Mouse (Mus musculus) left cerebral cortex, postnatal 14 days (tissue): ENCODE results near the gene Negr1. TPM values are rescaled to one million over a fixed set of nuclear protein-coding genes. Genes with fewer than 3 reads are reported as not detected.

Experiments used
- DNase-seq, 2 experiments: peaks; one replicate each; pipeline ENCODE4 v3.0.0; 2021 to 2022; ENCODE audit warnings: low spot score in 2 of 2, mixed read lengths in 1 of 2
- intact Hi-C: fragments of 180-260 bp; cut with DNase I; formaldehyde crosslinking; loops from one replicate; pipeline ENCODE4 v1.15.1; 2025
- long read RNA-seq, 2 experiments: library from polyadenylated mRNA; stranded (forward); transcript quantifications; one replicate each; pipeline ENCODE4 v2.0.0; 2021
- total RNA-seq, 2 experiments: library from RNA; stranded (reverse); gene quantifications; 2 replicates each; pipeline ENCODE4 v1.2.3; 2021

Gene Negr1
- total RNA-seq, result 100 to 1,000 TPM; 254 to 270 TPM
- long read RNA-seq, experiment 1, partial matches to known transcripts, result 58 of 58 reads
- long read RNA-seq, experiment 1, other reads (novel, unspliced or antisense), result 0 of 58 reads
- long read RNA-seq, experiment 2, full-length matches to known transcripts, result 1 of 58 reads
- long read RNA-seq, experiment 2, partial matches to known transcripts, result 54 of 58 reads
- long read RNA-seq, experiment 2, other reads (novel, unspliced or antisense), result 3 of 58 reads

DNA sequence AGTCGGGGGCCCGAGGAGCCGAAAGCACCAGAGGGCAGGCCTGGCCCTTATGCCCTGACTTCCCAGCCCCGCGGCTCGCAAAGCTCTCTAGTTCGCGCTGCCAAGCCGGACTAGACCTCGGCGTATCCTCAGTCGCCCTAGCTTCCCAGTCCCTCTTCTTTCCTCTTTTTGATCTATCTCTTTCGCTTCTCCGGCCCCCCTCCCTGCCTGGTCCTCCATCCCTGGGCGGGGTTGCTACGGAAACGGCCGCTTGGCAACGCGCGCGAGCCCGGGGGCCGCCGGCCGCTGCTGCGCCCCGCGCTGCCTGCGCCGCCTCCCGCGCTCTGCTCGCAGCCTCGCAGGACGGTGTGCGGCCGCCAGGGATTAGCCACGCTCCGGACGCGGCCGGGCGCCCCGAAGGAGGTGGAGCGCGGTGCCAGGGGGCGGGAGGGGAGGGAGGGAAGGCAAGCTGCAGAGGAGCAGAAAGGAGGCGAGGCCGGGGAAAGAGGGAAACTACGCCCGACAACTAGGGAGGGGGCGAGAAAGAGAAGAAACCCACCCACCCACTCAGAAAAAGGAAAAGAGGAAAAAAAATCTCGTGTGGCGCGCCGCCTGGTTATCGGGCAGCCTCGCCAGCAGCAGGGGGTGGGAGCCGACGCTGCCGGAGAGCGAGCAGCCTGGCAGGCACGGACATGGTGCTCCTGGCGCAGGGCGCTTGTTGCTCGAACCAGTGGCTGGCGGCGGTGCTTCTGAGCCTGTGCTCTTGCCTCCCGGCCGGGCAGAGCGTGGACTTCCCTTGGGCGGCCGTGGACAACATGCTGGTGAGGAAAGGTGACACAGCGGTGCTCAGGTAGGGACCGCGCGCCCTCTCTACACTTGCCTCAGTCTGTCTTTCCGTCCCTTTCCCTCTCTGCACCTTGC is at the start of gene Negr1:
Gene Negr1, plus strand, starts transcription at position 271 of the 900 bp plus-strand sequence.
- DNase-seq, result peak; percentile 81 to 89
- intact Hi-C loops, result loop anchor here (5.0 to 10.0 kb wide), 5 partner anchors 81 to 1897 kb away; partner anchors contain the start of gene Erich3

GRCm38 (mm10) chr3:156526461-156526933 is 35.1 kb upstream of the Negr1 start:
- no peak for DNase-seq
- intact Hi-C loops, result no loop called here

DNA sequence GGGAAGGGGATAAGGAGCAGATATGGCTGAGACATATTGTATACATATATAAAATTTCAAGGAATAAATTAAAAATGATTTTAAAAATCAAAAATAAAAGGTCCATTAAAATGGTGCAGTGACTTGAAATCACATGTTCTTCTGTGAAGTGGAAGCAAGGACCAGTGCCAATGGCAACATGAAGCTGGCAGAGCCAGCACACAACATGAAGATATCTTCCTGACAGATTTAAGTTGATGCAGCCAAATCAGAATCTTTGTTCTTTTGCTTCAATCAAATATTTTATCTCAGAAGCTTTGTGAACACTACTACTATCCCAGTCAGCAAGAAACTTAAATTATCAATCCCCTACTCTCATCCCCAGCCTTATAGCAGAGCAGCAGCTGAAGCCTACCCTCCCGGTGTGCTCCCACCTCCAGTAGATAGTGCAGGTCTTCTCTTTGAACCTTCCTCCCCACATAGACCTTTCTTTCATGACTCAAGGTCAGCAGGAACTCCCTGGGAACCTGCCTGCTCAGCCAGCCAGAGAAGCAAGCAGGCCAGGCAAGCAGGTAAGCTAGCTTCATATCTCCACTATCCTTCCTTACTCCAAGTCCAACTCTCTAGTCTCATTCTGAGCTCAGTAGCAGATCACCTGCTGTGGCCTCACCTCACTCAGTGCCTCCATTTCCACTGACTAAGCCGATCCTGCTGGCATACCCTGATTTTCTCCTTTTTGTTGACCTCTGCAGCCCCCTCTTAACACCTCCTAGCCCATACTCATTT is 34.2 kb upstream of the Negr1 start:
- no peak for DNase-seq
- intact Hi-C loops, result no loop called here

DNA sequence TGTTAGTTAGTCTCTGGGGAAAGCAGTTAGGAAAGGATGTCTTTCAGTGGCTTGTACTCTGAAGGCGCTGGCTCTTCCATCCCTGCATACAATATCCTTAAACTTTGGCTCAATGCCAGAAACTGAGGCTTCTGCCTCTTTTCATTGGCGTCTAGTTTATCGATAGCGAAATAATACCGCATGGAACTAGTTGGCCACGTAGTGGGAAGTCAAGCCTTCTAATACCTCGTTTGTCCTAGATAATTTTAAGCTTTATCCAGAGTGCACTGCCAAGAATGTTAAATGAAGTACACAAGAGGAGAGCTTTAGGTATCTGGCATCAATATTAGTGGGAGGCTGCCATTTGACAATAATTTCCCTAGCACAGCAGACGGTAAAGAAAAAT is 2.2 kb upstream of the Negr1 start:
- intact Hi-C loops, result loop anchor here (2.0 kb wide), 1 partner anchor 259 kb away; no protein-coding TSS in a partner anchor
- peak; percentile 39 to 69 for DNase-seq

GRCm38 (mm10) chr3:156559826-156560471 is 1.6 kb upstream of the Negr1 start:
- DNase-seq, result peak; percentile 41 to 48
- intact Hi-C loops, result loop anchor here (2.0 to 10.0 kb wide), 6 partner anchors 82 to 1895 kb away; partner anchors contain the start of gene Erich3

DNA sequence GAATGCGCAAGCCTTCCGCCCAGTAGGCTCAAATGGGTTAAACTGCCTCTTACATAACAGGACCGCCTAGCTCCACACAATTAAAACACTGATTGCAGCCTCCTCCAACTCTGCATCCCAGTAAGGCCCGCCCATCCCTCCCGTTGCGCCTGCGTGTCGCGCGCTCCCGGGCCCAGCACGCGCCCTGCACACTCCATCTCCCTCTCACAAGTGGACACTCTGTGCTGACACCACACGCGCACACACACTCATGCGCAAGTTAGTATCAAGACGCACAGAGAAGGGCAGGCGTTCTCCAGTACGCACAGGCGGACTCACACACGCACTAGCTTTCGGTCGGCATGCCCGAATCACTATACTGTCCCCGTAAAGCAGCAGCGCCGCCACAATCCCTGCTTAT is 828 bp upstream of the Negr1 start:
- DNase-seq, result peak; percentile 90 to 95
- intact Hi-C loops, result loop anchor here (5.0 to 10.0 kb wide), 5 partner anchors 82 to 1896 kb away; partner anchors contain the start of gene Erich3

- DNase-seq, result peak in 1 of 2 experiments; percentile 33
- intact Hi-C loops, result loop anchor here (5.0 to 10.0 kb wide), 5 partner anchors 80 to 1898 kb away; partner anchors contain the start of gene Erich3
These were observed 811 bp downstream of the Negr1 start for GRCm38 (mm10) chr3:156562424-156562785.

- intact Hi-C loops, result loop anchor here (5.0 to 10.0 kb wide), 5 partner anchors 80 to 1898 kb away; partner anchors contain the start of gene Erich3
- no peak for DNase-seq
These were observed 1.2 kb downstream of the Negr1 start for GRCm38 (mm10) chr3:156562796-156563195.

- peak in 1 of 2 experiments; percentile 42 for DNase-seq
- intact Hi-C loops, result loop anchor here (5.0 to 10.0 kb wide), 5 partner anchors 79 to 1899 kb away; partner anchors contain the start of gene Erich3
These were observed 1.8 kb downstream of the Negr1 start for GRCm38 (mm10) chr3:156563353-156563752.

GRCm38 (mm10) chr3:156573465-156573864 is 11.9 kb downstream of the Negr1 start:
- DNase-seq, result no peak
- intact Hi-C loops, result no loop called here

- DNase-seq, result no peak
- intact Hi-C loops, result no loop called here
These were observed 14.7 kb downstream of the Negr1 start for GRCm38 (mm10) chr3:156576292-156576691.

DNA sequence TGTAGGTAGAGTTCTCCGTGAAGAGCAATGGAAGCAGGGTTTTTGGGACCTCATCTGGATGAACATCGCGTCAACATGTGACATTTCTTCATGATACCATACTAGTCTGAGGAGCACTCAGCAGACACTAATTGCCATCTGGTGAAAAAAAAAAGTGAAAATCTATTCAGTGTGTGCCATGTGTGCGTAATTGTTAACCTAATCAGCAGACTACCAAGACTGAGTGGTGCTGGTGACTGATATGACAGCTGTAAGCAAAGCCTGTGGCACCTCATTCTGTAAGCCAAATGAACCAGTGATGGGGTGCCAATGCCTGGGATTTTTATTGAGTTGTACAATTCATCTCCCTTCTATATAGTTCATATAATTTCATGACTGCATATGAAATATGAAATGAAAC is 29.0 kb downstream of the Negr1 start:
- DNase-seq, result no peak
- intact Hi-C loops, result no loop called here

- no peak for DNase-seq
- intact Hi-C loops, result no loop called here
These were observed 29.5 kb downstream of the Negr1 start for GRCm38 (mm10) chr3:156591125-156591524.

DNA sequence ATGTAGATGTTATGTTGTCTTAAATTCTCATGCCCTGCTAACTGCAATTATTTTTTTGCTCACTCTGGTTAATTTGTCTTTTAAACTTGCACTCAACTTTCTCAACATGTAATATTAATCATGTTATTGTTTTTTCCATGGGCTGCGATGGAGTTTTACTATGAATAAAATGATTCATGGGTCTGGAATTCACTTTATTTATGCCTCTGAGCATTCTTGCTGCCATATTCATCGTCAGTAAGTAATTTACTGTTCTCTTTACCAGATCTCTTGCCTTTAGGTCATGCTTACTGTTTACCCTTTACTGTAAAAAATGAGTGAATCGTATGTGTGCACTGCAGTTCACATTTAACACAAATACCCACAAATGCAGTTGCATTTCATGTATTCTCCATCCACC is 45.3 kb downstream of the Negr1 start:
- intact Hi-C loops, result no loop called here

GRCm38 (mm10) chr3:156619921-156620320 is 58.3 kb downstream of the Negr1 start:
- DNase-seq, result no peak
- intact Hi-C loops, result no loop called here

More for the DNA sequence above, 45.3 kb downstream of the Negr1 start:
- DNase-seq, result no peak

GRCm38 (mm10) chr3:156628594-156628993 is 67.0 kb downstream of the Negr1 start:
- intact Hi-C loops, result no loop called here
- DNase-seq, result no peak

- intact Hi-C loops, result no loop called here
- no peak for DNase-seq
These were observed 71.3 kb downstream of the Negr1 start for GRCm38 (mm10) chr3:156632942-156633341.

DNA sequence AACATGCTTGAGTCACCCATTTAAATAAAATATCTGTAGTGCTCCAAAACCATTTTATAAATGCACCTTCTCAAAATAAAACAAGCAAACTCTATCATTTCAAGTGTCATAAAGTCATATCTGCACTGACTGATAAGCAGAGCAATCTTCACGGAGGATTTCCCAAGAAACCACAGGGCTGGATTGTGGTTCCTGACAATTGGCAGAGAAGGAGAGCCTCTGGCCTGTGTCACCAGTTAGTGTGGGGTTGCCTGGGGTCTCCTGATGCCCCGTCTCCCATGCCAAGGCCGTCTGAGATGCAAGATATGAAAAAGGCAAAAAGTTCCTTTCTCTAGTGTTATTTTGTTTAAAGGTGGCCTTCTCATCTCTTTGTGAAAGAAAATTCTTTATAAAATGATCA is 77.8 kb downstream of the Negr1 start:
- intact Hi-C loops, result no loop called here
- no peak for DNase-seq
